Mouse (Mus musculus) neural tube, embryonic 11.5 days (tissue): ENCODE results near the gene Fpr-rs7. TPM values are rescaled to one million over a fixed set of nuclear protein-coding genes. Genes with fewer than 3 reads are reported as not detected.

ENCODE experiments used
- ATAC-seq: fragments of 200-750 bp; cut with Nextera tagmentation; 2 replicates; pipeline ENCODE4 v1.8.0; 2017; ENCODE audit warnings: moderate number of reproducible peaks, mild to moderate bottlenecking, moderate TSS enrichment, moderate library complexity; ENCODE audit not compliant: insufficient read depth, low FRiP score, low TSS enrichment
- DNase-seq: peaks from one replicate; pipeline ENCODE4 v3.0.0-alpha.2; 2015; ENCODE audit warnings: low spot score
- H3K27ac ChIP-seq: fragments of 300-500 bp; sonication (generic); 2 replicates; pipeline ENCODE4 v1.5.1; 2014; ENCODE audit warnings: low read depth, mild to moderate bottlenecking, low read length
- H3K27me3 ChIP-seq: fragments of 300-500 bp; sonication (generic); 2 replicates; pipeline ENCODE4 v1.6.1; 2014; ENCODE audit warnings: mild to moderate bottlenecking, low read length, mixed read lengths; ENCODE audit not compliant: control insufficient read depth, insufficient read depth
- H3K36me3 ChIP-seq: fragments of 300-500 bp; sonication (generic); 2 replicates; pipeline ENCODE4 v1.6.1; 2014; ENCODE audit warnings: mild to moderate bottlenecking, low read length, moderate library complexity, mixed read lengths; ENCODE audit not compliant: control insufficient read depth, insufficient read depth
- H3K4me1 ChIP-seq: fragments of 300-500 bp; sonication (generic); 2 replicates; pipeline ENCODE4 v1.6.1; 2014; ENCODE audit warnings: low read length, mixed read lengths; ENCODE audit not compliant: control insufficient read depth, insufficient read depth
- H3K4me2 ChIP-seq: fragments of 300-500 bp; sonication (generic); 2 replicates; pipeline ENCODE4 v1.6.1; 2014; ENCODE audit warnings: low read depth, mild to moderate bottlenecking, moderate library complexity
- H3K4me3 ChIP-seq: fragments of 300-500 bp; sonication (generic); 2 replicates; pipeline ENCODE4 v1.5.1; 2014; ENCODE audit warnings: low read depth, low read length
- H3K9ac ChIP-seq: fragments of 300-500 bp; sonication (generic); 2 replicates; pipeline ENCODE4 v1.6.1; 2014; ENCODE audit warnings: mild to moderate bottlenecking, low read length
- H3K9me3 ChIP-seq: fragments of 300-500 bp; sonication (generic); 2 replicates; pipeline ENCODE4 v1.6.1; 2016; ENCODE audit warnings: low read length; ENCODE audit not compliant: control insufficient read depth
- WGBS: fragments of 180-500 bp; shearing (Covaris S2); extraction: QIAGEN DNeasy Blood & Tissue Kit; methylation state at CpG from one replicate; pipeline ENCODE4 v1.1.7; 2014; 5-methylcytosine and 5-hydroxymethylcytosine counted together
- polyA plus RNA-seq: library from polyadenylated mRNA; unstranded; fragments of >200 nt; fragmentation: Nextera tagmentation; extraction: Ambion mirVana; gene quantifications from 2 replicates; pipeline ENCODE4 v1.2.1, GENCODE M21; 2014

The Fpr-rs7 gene
- not detected in 2 replicates for polyA plus RNA-seq

- no peak for DNase-seq
- H3K27me3 ChIP-seq: no peaks in the 10 kb centered on the region
- no peaks in the 10 kb centered on the region for H3K9me3 ChIP-seq
- H3K9ac ChIP-seq: no peak within 1 kb of the TSS
- no peaks in the 10 kb centered on the region for H3K36me3 ChIP-seq
- H3K4me3 ChIP-seq: no peak within 1 kb of the TSS
- H3K4me1 ChIP-seq: no peaks in the 10 kb centered on the region
- no peak for ATAC-seq
- H3K27ac ChIP-seq: no peak within 1 kb of the TSS
- no peak within 1 kb of the TSS for H3K4me2 ChIP-seq
Observed at GRCm38 (mm10) chr17:20114126-20114525, at the start of gene Fpr-rs7. Gene Fpr-rs7, minus strand, starts transcription at chr17:20114226.

GRCm38 (mm10) chr17:20074090-20074489 is 39.9 kb downstream of the Fpr-rs7 start:
- Histone ChIP-seq H3K36me3 (no peaks in the 10 kb centered on the region), H3K4me1 (no peaks in the 10 kb centered on the region), H3K27me3 (no peaks in the 10 kb centered on the region), H3K27ac (no peak overlapping the region), H3K9me3 (peaks cover 5% of the 10 kb centered on the region; the same call in 1 of the 2 replicates), H3K4me2 (no peak overlapping the region), H3K4me3 (no peak overlapping the region), H3K9ac (no peak overlapping the region)
- no peak for DNase-seq
- WGBS: 79% methylated on average over 6 of the region's 6 CpGs
- no peak for ATAC-seq

- no peaks in the 10 kb centered on the region for H3K4me1 ChIP-seq
- H3K4me2 ChIP-seq: no peak overlapping the region
- no peak overlapping the region for H3K27ac ChIP-seq
- no peak overlapping the region for H3K4me3 ChIP-seq
- DNase-seq (no peak), ATAC-seq (no peak)
- H3K36me3 ChIP-seq: no peaks in the 10 kb centered on the region
- WGBS: 92% methylated on average over 4 of the region's 4 CpGs
- peaks cover 5% of the 10 kb centered on the region; the same call in 1 of the 2 replicates for H3K9me3 ChIP-seq
- no peaks in the 10 kb centered on the region for H3K27me3 ChIP-seq
- H3K9ac ChIP-seq: no peak overlapping the region
Observed at GRCm38 (mm10) chr17:20071656-20072396, 42.2 kb downstream of the Fpr-rs7 start.

Other genes starting within 250 kb of the Fpr-rs7 start
- gene Vmn2r104, start 65.9 kb downstream of the Fpr-rs7 start, polyA plus RNA-seq: not detected in 2 replicates
- gene Fpr-rs6, start 68.9 kb upstream of the Fpr-rs7 start, polyA plus RNA-seq: not detected in 2 replicates
- not detected in 2 replicates for gene Vmn2r105, start 120.8 kb upstream of the Fpr-rs7 start, polyA plus RNA-seq
- not detected in 2 replicates for gene Vmn2r106, start 171.3 kb upstream of the Fpr-rs7 start, polyA plus RNA-seq
- not detected in 2 replicates for gene Vmn2r107, start 231.0 kb upstream of the Fpr-rs7 start, polyA plus RNA-seq